Mouse (Mus musculus): ENCODE data around the gene Kcnj9. TPM values are rescaled to one million over a fixed set of nuclear protein-coding genes. Genes with fewer than 3 reads are reported as not detected.

Kcnj9 gene
- polyA plus RNA-seq, 1 experiment from 2014 or later, result 0.05 TPM

DNA sequence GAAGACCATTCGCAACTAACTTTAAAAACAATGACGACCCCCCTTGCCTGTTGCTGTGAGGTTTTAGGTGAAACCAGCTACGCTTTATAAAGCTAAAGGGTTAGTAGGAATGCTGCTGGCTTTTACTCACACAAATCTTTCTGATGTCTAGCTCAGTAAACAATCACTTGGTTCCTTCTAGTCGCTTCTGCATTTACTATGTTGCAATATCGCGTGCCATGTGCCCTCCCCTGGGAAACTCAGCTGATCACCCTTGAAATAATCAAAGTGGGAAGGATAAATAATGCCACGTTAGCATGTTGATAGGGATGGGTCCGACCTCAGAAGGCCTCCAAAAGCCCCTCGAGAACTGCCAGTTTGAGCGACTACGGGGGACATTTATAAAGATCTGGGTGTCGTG is 18.3 kb upstream of the Kcnj9 start:
- H3K4me2 ChIP-seq (replicated peaks; ENCODE audit: low read depth), result no peak overlapping the region
- no peak overlapping the region for H3K27ac ChIP-seq (ENCODE audit: low read depth, low read length)
- H3K4me3 ChIP-seq (ENCODE audit: low read depth, low read length), result no peak overlapping the region
- no peak for ATAC-seq
- H3K27me3 ChIP-seq (replicated peaks; ENCODE audit: control insufficient read depth, insufficient read depth, low read length), result peaks cover 14% of the 10 kb centered on the region; the same call in 1 of the 2 replicates
- no peaks in the 10 kb centered on the region for H3K9me3 ChIP-seq (ENCODE audit: control insufficient read depth)
- WGBS, result 81% methylated on average over 12 of the region's 12 CpGs
- H3K36me3 ChIP-seq (ENCODE audit: control insufficient read depth, insufficient read depth), result no peaks in the 10 kb centered on the region
- TF ChIP-seq CTCF (IDR thresholded peaks at IDR 0.05; ENCODE audit: low read depth), result no peak
- no peak overlapping the region for H3K9ac ChIP-seq (ENCODE audit: low read depth, low read length)
- no peaks in the 10 kb centered on the region for H3K4me1 ChIP-seq (replicated peaks; ENCODE audit: control insufficient read depth, insufficient read depth, low read length)

DNA sequence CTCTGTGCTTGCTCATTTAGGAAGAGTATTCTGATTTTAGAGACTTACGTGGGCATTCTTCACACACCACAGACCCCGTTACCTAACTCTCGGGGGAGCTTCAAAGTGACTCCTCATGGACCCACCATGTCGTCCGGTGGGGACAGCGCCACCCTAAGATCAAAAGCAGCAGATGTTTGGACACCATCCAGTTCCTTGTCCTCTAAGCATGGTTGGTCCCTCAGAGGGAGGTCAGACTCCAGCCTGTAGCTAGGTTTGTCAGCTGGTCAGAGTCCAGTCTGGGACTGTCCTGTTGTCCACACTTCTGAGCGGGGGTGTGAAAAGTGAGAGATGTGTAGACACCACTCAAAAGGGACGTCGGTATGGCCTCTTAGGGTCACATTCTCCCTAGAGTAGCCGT is 17.6 kb upstream of the Kcnj9 start:
- H3K9me3 ChIP-seq (ENCODE audit: control insufficient read depth), result no peaks in the 10 kb centered on the region
- WGBS, result 84% methylated on average over 10 of the region's 10 CpGs
- no peak for ATAC-seq
- H3K4me1 ChIP-seq (replicated peaks; ENCODE audit: control insufficient read depth, insufficient read depth, low read length), result no peaks in the 10 kb centered on the region
- H3K36me3 ChIP-seq (ENCODE audit: control insufficient read depth, insufficient read depth), result no peaks in the 10 kb centered on the region
- TF ChIP-seq CTCF (IDR thresholded peaks at IDR 0.05; ENCODE audit: low read depth), result no peak
- H3K27me3 ChIP-seq (replicated peaks; ENCODE audit: control insufficient read depth, insufficient read depth, low read length), result peaks cover 19% of the 10 kb centered on the region
- no peak overlapping the region for H3K4me2 ChIP-seq (replicated peaks; ENCODE audit: low read depth)
- no peak overlapping the region for H3K9ac ChIP-seq (ENCODE audit: low read depth, low read length)
- no peak overlapping the region for H3K4me3 ChIP-seq (ENCODE audit: low read depth, low read length)
- H3K27ac ChIP-seq (ENCODE audit: low read depth, low read length), result no peak overlapping the region

DNA sequence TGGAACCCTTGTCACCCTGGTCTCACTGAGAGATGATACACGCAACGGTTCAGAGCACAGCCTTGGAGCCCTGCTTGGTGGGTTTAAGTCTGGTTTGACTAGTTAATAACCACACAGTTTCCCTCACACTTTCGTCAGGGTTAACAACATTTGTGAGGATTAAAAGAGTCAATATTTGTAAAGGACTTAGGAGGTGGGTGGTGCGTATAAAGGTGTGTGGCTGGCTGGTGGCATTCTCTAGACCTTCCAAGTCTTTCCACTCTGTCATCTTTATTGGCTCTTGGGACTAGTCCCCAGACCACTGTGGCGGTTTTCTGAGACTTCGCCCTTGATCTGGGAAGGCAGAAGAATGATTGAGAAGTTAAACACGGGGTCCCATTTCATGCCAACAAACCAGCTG is 15.7 kb upstream of the Kcnj9 start:
- Histone ChIP-seq H3K9me3 (ENCODE audit: control insufficient read depth) (no peaks in the 10 kb centered on the region), H3K4me3 (ENCODE audit: low read depth, low read length) (no peak overlapping the region), H3K4me2 (replicated peaks; ENCODE audit: low read depth) (no peak overlapping the region), H3K27me3 (replicated peaks; ENCODE audit: control insufficient read depth, insufficient read depth, low read length) (peaks cover 26% of the 10 kb centered on the region), H3K4me1 (replicated peaks; ENCODE audit: control insufficient read depth, insufficient read depth, low read length) (peaks cover 8% of the 10 kb centered on the region), H3K36me3 (ENCODE audit: control insufficient read depth, insufficient read depth) (no peaks in the 10 kb centered on the region), H3K9ac (ENCODE audit: low read depth, low read length) (no peak overlapping the region), H3K27ac (ENCODE audit: low read depth, low read length) (no peak overlapping the region)
- TF ChIP-seq CTCF (IDR thresholded peaks at IDR 0.05; ENCODE audit: low read depth), result no peak
- ATAC-seq, result no peak
- WGBS, result 32% methylated on average over 7 of the region's 7 CpGs

DNA sequence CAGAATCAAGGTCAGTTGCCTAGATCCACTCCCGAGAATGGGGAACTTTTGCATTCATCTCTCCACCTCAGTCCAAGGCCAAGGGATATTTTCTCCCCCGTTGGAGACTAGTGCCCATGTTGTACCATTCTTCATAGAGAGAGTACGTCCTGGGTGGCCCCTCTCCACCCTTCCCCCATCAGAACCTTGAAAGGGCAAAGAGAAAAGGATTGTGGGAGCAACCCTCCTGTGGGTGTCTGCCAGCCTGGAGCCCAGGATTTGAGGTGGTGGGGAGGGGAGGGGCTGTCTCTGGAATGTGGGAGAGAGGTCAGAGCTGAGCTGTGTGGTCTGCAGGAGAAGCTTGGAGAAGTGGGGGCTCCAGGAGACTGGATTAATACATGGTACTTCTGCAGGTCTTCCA is 14.8 kb upstream of the Kcnj9 start:
- no peak for TF ChIP-seq CTCF (IDR thresholded peaks at IDR 0.05; ENCODE audit: low read depth)
- Histone ChIP-seq H3K9ac (ENCODE audit: low read depth, low read length) (no peak overlapping the region), H3K27me3 (replicated peaks; ENCODE audit: control insufficient read depth, insufficient read depth, low read length) (peaks cover 31% of the 10 kb centered on the region), H3K4me1 (replicated peaks; ENCODE audit: control insufficient read depth, insufficient read depth, low read length) (peaks cover 8% of the 10 kb centered on the region), H3K4me2 (replicated peaks; ENCODE audit: low read depth) (no peak overlapping the region), H3K27ac (ENCODE audit: low read depth, low read length) (no peak overlapping the region), H3K9me3 (ENCODE audit: control insufficient read depth) (no peaks in the 10 kb centered on the region), H3K36me3 (ENCODE audit: control insufficient read depth, insufficient read depth) (no peaks in the 10 kb centered on the region), H3K4me3 (ENCODE audit: low read depth, low read length) (no peak overlapping the region)
- 59% methylated on average over 3 of the region's 3 CpGs for WGBS
- ATAC-seq, result no peak

DNA sequence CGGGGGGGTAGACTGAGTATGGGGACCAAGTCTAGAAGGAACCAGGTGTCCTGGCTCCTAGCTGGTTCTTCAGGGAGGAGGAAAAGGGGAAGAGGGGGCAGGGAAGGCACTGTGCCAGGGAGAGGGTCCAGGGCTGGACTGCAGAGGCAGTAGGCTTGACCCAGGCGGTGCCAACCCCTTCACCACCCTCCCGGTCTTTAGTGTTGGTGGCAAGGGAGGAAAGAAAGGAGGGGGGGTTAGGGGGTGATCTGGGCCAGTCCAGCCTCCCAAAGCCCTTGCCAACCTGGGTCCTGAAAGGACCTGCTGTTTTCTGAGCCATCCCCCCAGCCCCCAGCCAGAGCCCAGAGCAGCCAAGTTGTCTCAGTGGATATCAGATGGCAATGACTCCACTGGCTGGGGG is 13.6 kb upstream of the Kcnj9 start:
- no peak for TF ChIP-seq CTCF (IDR thresholded peaks at IDR 0.05; ENCODE audit: low read depth)
- H3K27me3 ChIP-seq (replicated peaks; ENCODE audit: control insufficient read depth, insufficient read depth, low read length), result peaks cover 40% of the 10 kb centered on the region
- no peak overlapping the region for H3K27ac ChIP-seq (ENCODE audit: low read depth, low read length)
- H3K9me3 ChIP-seq (ENCODE audit: control insufficient read depth), result no peaks in the 10 kb centered on the region
- ATAC-seq, result no peak
- no peak overlapping the region for H3K4me2 ChIP-seq (replicated peaks; ENCODE audit: low read depth)
- peaks cover 8% of the 10 kb centered on the region for H3K4me1 ChIP-seq (replicated peaks; ENCODE audit: control insufficient read depth, insufficient read depth, low read length)
- H3K36me3 ChIP-seq (ENCODE audit: control insufficient read depth, insufficient read depth), result no peaks in the 10 kb centered on the region
- no peak overlapping the region for H3K9ac ChIP-seq (ENCODE audit: low read depth, low read length)
- WGBS, result 89% methylated on average over 2 of the region's 3 CpGs
- H3K4me3 ChIP-seq (ENCODE audit: low read depth, low read length), result no peak overlapping the region

DNA sequence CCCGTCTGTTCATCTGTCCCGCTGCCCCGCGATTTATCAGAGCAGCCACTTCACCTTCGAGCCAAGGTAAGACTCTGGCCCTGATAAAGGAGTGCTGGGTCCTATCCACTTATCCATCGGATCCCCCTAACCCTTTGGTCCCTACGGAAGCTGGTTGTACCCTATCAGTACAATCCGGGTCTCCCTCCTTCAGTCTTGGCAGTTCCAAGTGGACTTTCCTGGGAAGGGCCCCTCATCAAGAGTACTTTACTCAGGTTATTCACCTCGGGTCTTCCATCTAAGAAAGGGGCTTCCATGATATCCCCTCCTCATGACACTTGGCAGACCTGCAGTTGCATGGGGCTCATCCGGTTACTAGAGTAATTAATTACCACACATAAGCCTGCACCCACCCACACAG is 12.3 kb upstream of the Kcnj9 start:
- Histone ChIP-seq H3K9me3 (ENCODE audit: control insufficient read depth) (no peaks in the 10 kb centered on the region), H3K4me1 (replicated peaks; ENCODE audit: control insufficient read depth, insufficient read depth, low read length) (peaks cover 8% of the 10 kb centered on the region), H3K9ac (ENCODE audit: low read depth, low read length) (no peak overlapping the region), H3K36me3 (ENCODE audit: control insufficient read depth, insufficient read depth) (no peaks in the 10 kb centered on the region), H3K27ac (ENCODE audit: low read depth, low read length) (no peak overlapping the region), H3K27me3 (replicated peaks; ENCODE audit: control insufficient read depth, insufficient read depth, low read length) (peaks cover 42% of the 10 kb centered on the region), H3K4me2 (replicated peaks; ENCODE audit: low read depth) (peak overlapping the region; percentile 70), H3K4me3 (ENCODE audit: low read depth, low read length) (peak overlapping the region; percentile 39)
- 14% methylated on average over 10 of the region's 10 CpGs for WGBS
- TF ChIP-seq CTCF (IDR thresholded peaks at IDR 0.05; ENCODE audit: low read depth), result no peak
- no peak for ATAC-seq

DNA sequence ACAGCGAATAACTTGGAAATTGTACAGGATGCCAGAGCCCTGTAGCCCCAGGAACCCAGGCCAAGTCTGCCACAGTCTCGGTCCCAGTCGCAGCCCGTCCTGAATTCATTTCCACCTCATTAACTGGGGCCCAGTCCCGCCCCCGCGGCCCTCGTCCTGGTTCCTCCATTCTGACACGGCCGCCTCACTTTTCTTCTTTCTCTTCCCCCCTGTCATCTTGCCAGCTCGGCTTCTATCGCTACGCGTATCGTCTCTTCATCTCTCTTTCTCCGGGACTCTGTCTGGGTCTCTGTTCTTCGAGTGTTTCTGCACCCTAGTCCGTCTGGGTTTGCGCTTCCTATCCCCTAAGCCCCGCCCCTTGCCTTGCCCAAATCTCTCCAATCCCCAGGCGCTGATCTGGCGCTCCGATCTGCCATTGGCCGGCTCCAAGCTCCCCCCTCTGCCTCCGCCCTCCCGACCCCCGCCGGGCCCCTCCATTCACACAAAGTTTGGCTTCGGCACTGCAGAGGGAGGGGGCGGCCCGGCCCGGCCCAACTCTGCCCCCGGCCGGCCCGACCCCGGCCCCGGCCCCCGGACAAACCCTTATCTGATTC is 11.7 kb upstream of the Kcnj9 start, which contains the start of gene Kcnj10:
Gene Kcnj10 (plus strand): TSS at position 482 of the 593 bp plus-strand sequence.
- H3K4me2 ChIP-seq (replicated peaks; ENCODE audit: low read depth), result peak within 1 kb of the TSS; percentile 70
- H3K4me1 ChIP-seq (replicated peaks; ENCODE audit: control insufficient read depth, insufficient read depth, low read length), result peaks cover 8% of the 10 kb centered on the region
- H3K9ac ChIP-seq (ENCODE audit: low read depth, low read length), result no peak within 1 kb of the TSS
- H3K4me3 ChIP-seq (ENCODE audit: low read depth, low read length), result peak within 1 kb of the TSS; percentile 39
- H3K9me3 ChIP-seq (ENCODE audit: control insufficient read depth), result no peaks in the 10 kb centered on the region
- peaks cover 42% of the 10 kb centered on the region for H3K27me3 ChIP-seq (replicated peaks; ENCODE audit: control insufficient read depth, insufficient read depth, low read length)
- peak; percentile 60; the same call in 1 of the 2 replicates for ATAC-seq
- WGBS, result 2% methylated on average over 37 of the region's 38 CpGs
- TF ChIP-seq CTCF (IDR thresholded peaks at IDR 0.05; ENCODE audit: low read depth), result no peak
- no peak within 1 kb of the TSS for H3K27ac ChIP-seq (ENCODE audit: low read depth, low read length)
- H3K36me3 ChIP-seq (ENCODE audit: control insufficient read depth, insufficient read depth), result no peaks in the 10 kb centered on the region

Measured in intestine, postnatal 0 days (tissue).